Mouse (Mus musculus): ENCODE measurements around the gene Arhgap45. TPM values are rescaled to one million over a fixed set of nuclear protein-coding genes. Genes with fewer than 3 reads are reported as not detected.

Gene Arhgap45
- polyA plus RNA-seq, 1 experiment from 2014 or later = 20.1 TPM

GRCm38 (mm10) chr10:80075924-80076323 is 59.5 kb downstream of the Arhgap45 start:
- H3K4me3 ChIP-seq (ENCODE audit: low read depth, low read length) = no peak overlapping the region
- H3K27me3 ChIP-seq (replicated peaks; ENCODE audit: insufficient read depth, low read length) = no peaks in the 10 kb centered on the region
- H3K9me3 ChIP-seq (ENCODE audit: low read length) = no peaks in the 10 kb centered on the region
- WGBS = 82% methylated on average over 1 of the region's 1 CpGs
- DNase-seq (ENCODE audit: low spot score) (no peak), ATAC-seq (no peak)
- peak overlapping the region; percentile 95 for H3K27ac ChIP-seq (ENCODE audit: low read length)
- H3K36me3 ChIP-seq (ENCODE audit: insufficient read depth, low read length) = peaks cover 26% of the 10 kb centered on the region
- H3K9ac ChIP-seq (replicated peaks; ENCODE audit: low read depth) = no peak overlapping the region
- TF ChIP-seq EP300 (IDR thresholded peaks at IDR 0.05) = no peak
- TF ChIP-seq CTCF (IDR thresholded peaks at IDR 0.05) = peak; percentile 18; the same call in 1 of the 2 replicates
- H3K4me2 ChIP-seq (replicated peaks; ENCODE audit: low read depth, low read length) = no peak overlapping the region
- peaks cover 45% of the 10 kb centered on the region for H3K4me1 ChIP-seq (ENCODE audit: insufficient read depth, low read depth, low read length)

GRCm38 (mm10) chr10:80076386-80076785 is 59.9 kb downstream of the Arhgap45 start:
- no peak for ATAC-seq
- no peak overlapping the region for H3K9ac ChIP-seq (replicated peaks; ENCODE audit: low read depth)
- 86% methylated on average over 4 of the region's 4 CpGs for WGBS
- H3K27me3 ChIP-seq (replicated peaks; ENCODE audit: insufficient read depth, low read length) = no peaks in the 10 kb centered on the region
- H3K4me2 ChIP-seq (replicated peaks; ENCODE audit: low read depth, low read length) = no peak overlapping the region
- peaks cover 30% of the 10 kb centered on the region for H3K36me3 ChIP-seq (ENCODE audit: insufficient read depth, low read length)
- no peaks in the 10 kb centered on the region for H3K9me3 ChIP-seq (ENCODE audit: low read length)
- no peak overlapping the region for H3K4me3 ChIP-seq (ENCODE audit: low read depth, low read length)
- H3K27ac ChIP-seq (ENCODE audit: low read length) = peak overlapping the region; percentile 95; the same call in 1 of the 2 replicates
- TF ChIP-seq EP300 (IDR thresholded peaks at IDR 0.05) (no peak), CTCF (IDR thresholded peaks at IDR 0.05) (no peak)
- H3K4me1 ChIP-seq (ENCODE audit: insufficient read depth, low read depth, low read length) = peaks cover 42% of the 10 kb centered on the region
- DNase-seq (ENCODE audit: low spot score) = no peak

GRCm38 (mm10) chr10:80077312-80077711 is 60.9 kb downstream of the Arhgap45 start:
- DNase-seq (ENCODE audit: low spot score) (no peak), ATAC-seq (no peak)
- H3K4me2 ChIP-seq (replicated peaks; ENCODE audit: low read depth, low read length) = no peak overlapping the region
- TF ChIP-seq CTCF (IDR thresholded peaks at IDR 0.05) = no peak
- no peak for TF ChIP-seq EP300 (IDR thresholded peaks at IDR 0.05)
- no peak overlapping the region for H3K27ac ChIP-seq (ENCODE audit: low read length)
- H3K36me3 ChIP-seq (ENCODE audit: insufficient read depth, low read length) = peaks cover 38% of the 10 kb centered on the region
- H3K9me3 ChIP-seq (ENCODE audit: low read length) = no peaks in the 10 kb centered on the region
- H3K4me3 ChIP-seq (ENCODE audit: low read depth, low read length) = no peak overlapping the region
- no peak overlapping the region for H3K9ac ChIP-seq (replicated peaks; ENCODE audit: low read depth)
- WGBS = 89% methylated on average over 5 of the region's 5 CpGs
- H3K27me3 ChIP-seq (replicated peaks; ENCODE audit: insufficient read depth, low read length) = no peaks in the 10 kb centered on the region
- peaks cover 33% of the 10 kb centered on the region for H3K4me1 ChIP-seq (ENCODE audit: insufficient read depth, low read depth, low read length)

- H3K9me3 ChIP-seq (ENCODE audit: low read length) = no peaks in the 10 kb centered on the region
- TF ChIP-seq EP300 (IDR thresholded peaks at IDR 0.05) (no peak), CTCF (IDR thresholded peaks at IDR 0.05) (no peak)
- no peaks in the 10 kb centered on the region for H3K27me3 ChIP-seq (replicated peaks; ENCODE audit: insufficient read depth, low read length)
- no peak for ATAC-seq
- no peak overlapping the region for H3K27ac ChIP-seq (ENCODE audit: low read length)
- no peak overlapping the region for H3K9ac ChIP-seq (replicated peaks; ENCODE audit: low read depth)
- WGBS = 94% methylated on average over 1 of the region's 1 CpGs
- peaks cover 40% of the 10 kb centered on the region for H3K36me3 ChIP-seq (ENCODE audit: insufficient read depth, low read length)
- peaks cover 23% of the 10 kb centered on the region for H3K4me1 ChIP-seq (ENCODE audit: insufficient read depth, low read depth, low read length)
- no peak for DNase-seq (ENCODE audit: low spot score)
- H3K4me2 ChIP-seq (replicated peaks; ENCODE audit: low read depth, low read length) = no peak overlapping the region
- no peak overlapping the region for H3K4me3 ChIP-seq (ENCODE audit: low read depth, low read length)
These were observed 61.9 kb downstream of the Arhgap45 start for GRCm38 (mm10) chr10:80078366-80078765.

- Histone ChIP-seq H3K9ac (replicated peaks; ENCODE audit: low read depth) (no peak overlapping the region), H3K4me3 (ENCODE audit: low read depth, low read length) (no peak overlapping the region), H3K9me3 (ENCODE audit: low read length) (no peaks in the 10 kb centered on the region), H3K36me3 (ENCODE audit: insufficient read depth, low read length) (peaks cover 38% of the 10 kb centered on the region), H3K27me3 (replicated peaks; ENCODE audit: insufficient read depth, low read length) (no peaks in the 10 kb centered on the region), H3K4me2 (replicated peaks; ENCODE audit: low read depth, low read length) (no peak overlapping the region), H3K4me1 (ENCODE audit: insufficient read depth, low read depth, low read length) (peaks cover 20% of the 10 kb centered on the region), H3K27ac (ENCODE audit: low read length) (no peak overlapping the region)
- no peak for DNase-seq (ENCODE audit: low spot score)
- WGBS = 64% methylated on average over 16 of the region's 16 CpGs
- ATAC-seq = no peak
- no peak for TF ChIP-seq CTCF (IDR thresholded peaks at IDR 0.05)
- TF ChIP-seq EP300 (IDR thresholded peaks at IDR 0.05) = no peak
These were observed 64.1 kb downstream of the Arhgap45 start for GRCm38 (mm10) chr10:80080396-80081070.

Other genes starting within 250 kb of the Arhgap45 start
- 40.5 and 45.9 TPM in 2 replicates for gene Rnf126, start 249.7 kb upstream of the Arhgap45 start, polyA plus RNA-seq (2015; fragmentation: Nextera tagmentation; extraction: Ambion mirVana)
- 38.6 and 39.9 TPM in 2 replicates for gene Fstl3, start 239.4 kb upstream of the Arhgap45 start, polyA plus RNA-seq (2015; fragmentation: Nextera tagmentation; extraction: Ambion mirVana)
- gene Prss57, start 225.7 kb upstream of the Arhgap45 start, polyA plus RNA-seq (2015; fragmentation: Nextera tagmentation; extraction: Ambion mirVana) = 0.11 and 0.31 TPM in 2 replicates
- 29.6 and 30.8 TPM in 2 replicates for gene Palm, start 223.1 kb upstream of the Arhgap45 start, polyA plus RNA-seq (2015; fragmentation: Nextera tagmentation; extraction: Ambion mirVana)
- 10.5 and 10.6 TPM in 2 replicates for gene Misp, start 195.7 kb upstream of the Arhgap45 start, polyA plus RNA-seq (2015; fragmentation: Nextera tagmentation; extraction: Ambion mirVana)
- gene Ptbp1, start 162.2 kb upstream of the Arhgap45 start, polyA plus RNA-seq (2015; fragmentation: Nextera tagmentation; extraction: Ambion mirVana) = 107 and 109 TPM in 2 replicates
- 2.2 and 2.4 TPM in 2 replicates for gene Prtn3, start 142.2 kb upstream of the Arhgap45 start, polyA plus RNA-seq (2015; fragmentation: Nextera tagmentation; extraction: Ambion mirVana)
- 3.9 and 4.8 TPM in 2 replicates for gene Plppr3, start 142.0 kb upstream of the Arhgap45 start, polyA plus RNA-seq (2015; fragmentation: Nextera tagmentation; extraction: Ambion mirVana)
- gene Elane, start 130.4 kb upstream of the Arhgap45 start, polyA plus RNA-seq (2015; fragmentation: Nextera tagmentation; extraction: Ambion mirVana) = 0.92 TPM in 1 of 2 replicates, not detected in the other
- gene Cfd, start 125.8 kb upstream of the Arhgap45 start, polyA plus RNA-seq (2015; fragmentation: Nextera tagmentation; extraction: Ambion mirVana) = not detected in 2 replicates
- gene Med16, start 107.7 kb upstream of the Arhgap45 start, polyA plus RNA-seq (2015; fragmentation: Nextera tagmentation; extraction: Ambion mirVana) = 32.0 and 32.8 TPM in 2 replicates
- gene Gm26602, start 105.8 kb upstream of the Arhgap45 start, polyA plus RNA-seq (2015; fragmentation: Nextera tagmentation; extraction: Ambion mirVana) = not detected in 2 replicates
- 1.6 and 1.7 TPM in 2 replicates for gene Kiss1r, start 99.7 kb upstream of the Arhgap45 start, polyA plus RNA-seq (2015; fragmentation: Nextera tagmentation; extraction: Ambion mirVana)
- 123 and 129 TPM in 2 replicates for gene R3hdm4, start 95.4 kb upstream of the Arhgap45 start, polyA plus RNA-seq (2015; fragmentation: Nextera tagmentation; extraction: Ambion mirVana)
- 4.8 and 7.1 TPM in 2 replicates for gene Arid3a, start 89.6 kb upstream of the Arhgap45 start, polyA plus RNA-seq (2015; fragmentation: Nextera tagmentation; extraction: Ambion mirVana)
- 32.8 and 44.2 TPM in 2 replicates for gene Wdr18, start 56.5 kb upstream of the Arhgap45 start, polyA plus RNA-seq (2015; fragmentation: Nextera tagmentation; extraction: Ambion mirVana)
- 0.24 and 0.32 TPM in 2 replicates for gene Grin3b, start 45.9 kb upstream of the Arhgap45 start, polyA plus RNA-seq (2015; fragmentation: Nextera tagmentation; extraction: Ambion mirVana)
- 26.7 and 27.6 TPM in 2 replicates for gene Tmem259, start 32.3 kb upstream of the Arhgap45 start, polyA plus RNA-seq (2015; fragmentation: Nextera tagmentation; extraction: Ambion mirVana)
- gene Cnn2, start 28.1 kb upstream of the Arhgap45 start, polyA plus RNA-seq (2015; fragmentation: Nextera tagmentation; extraction: Ambion mirVana) = 483 and 567 TPM in 2 replicates
- gene Abca7, start 20.2 kb upstream of the Arhgap45 start, polyA plus RNA-seq (2015; fragmentation: Nextera tagmentation; extraction: Ambion mirVana) = 5.5 and 6.5 TPM in 2 replicates
- gene Polr2e, start 23.1 kb downstream of the Arhgap45 start, polyA plus RNA-seq (2015; fragmentation: Nextera tagmentation; extraction: Ambion mirVana) = 178 and 202 TPM in 2 replicates
- 1,058 and 1,082 TPM in 2 replicates for gene Gpx4, start 30.5 kb downstream of the Arhgap45 start, polyA plus RNA-seq (2015; fragmentation: Nextera tagmentation; extraction: Ambion mirVana)
- 17.5 and 26.4 TPM in 2 replicates for gene Sbno2, start 88.9 kb downstream of the Arhgap45 start, polyA plus RNA-seq (2015; fragmentation: Nextera tagmentation; extraction: Ambion mirVana)
- gene Stk11, start 99.2 kb downstream of the Arhgap45 start, polyA plus RNA-seq (2015; fragmentation: Nextera tagmentation; extraction: Ambion mirVana) = 19.0 and 19.8 TPM in 2 replicates
- 463 and 491 TPM in 2 replicates for gene Atp5d, start 122.0 kb downstream of the Arhgap45 start, polyA plus RNA-seq (2015; fragmentation: Nextera tagmentation; extraction: Ambion mirVana)
- 5.1 and 5.5 TPM in 2 replicates for gene Cbarp, start 124.2 kb downstream of the Arhgap45 start, polyA plus RNA-seq (2015; fragmentation: Nextera tagmentation; extraction: Ambion mirVana)
- 13.2 and 14.2 TPM in 2 replicates for gene Midn, start 131.6 kb downstream of the Arhgap45 start, polyA plus RNA-seq (2015; fragmentation: Nextera tagmentation; extraction: Ambion mirVana)
- gene Cirbp, start 149.3 kb downstream of the Arhgap45 start, polyA plus RNA-seq (2015; fragmentation: Nextera tagmentation; extraction: Ambion mirVana) = 203 and 305 TPM in 2 replicates
- 10.4 and 11.7 TPM in 2 replicates for gene 1600002K03Rik, start 156.3 kb downstream of the Arhgap45 start, polyA plus RNA-seq (2015; fragmentation: Nextera tagmentation; extraction: Ambion mirVana)
- gene Efna2, start 162.8 kb downstream of the Arhgap45 start, polyA plus RNA-seq (2015; fragmentation: Nextera tagmentation; extraction: Ambion mirVana) = 5.1 and 6.9 TPM in 2 replicates
- 34.0 and 36.9 TPM in 2 replicates for gene Mum1, start 209.8 kb downstream of the Arhgap45 start, polyA plus RNA-seq (2015; fragmentation: Nextera tagmentation; extraction: Ambion mirVana)
- 295 and 327 TPM in 2 replicates for gene Ndufs7, start 232.5 kb downstream of the Arhgap45 start, polyA plus RNA-seq (2015; fragmentation: Nextera tagmentation; extraction: Ambion mirVana)
- 23.5 and 25.4 TPM in 2 replicates for gene Gamt, start 244.4 kb downstream of the Arhgap45 start, polyA plus RNA-seq (2015; fragmentation: Nextera tagmentation; extraction: Ambion mirVana)
- 37.8 and 38.1 TPM in 2 replicates for gene Dazap1, start 244.8 kb downstream of the Arhgap45 start, polyA plus RNA-seq (2015; fragmentation: Nextera tagmentation; extraction: Ambion mirVana)

Data from lung, postnatal 0 days (tissue).